Mouse (Mus musculus): ENCODE measurements around the gene Agfg1. TPM values are rescaled to one million over a fixed set of nuclear protein-coding genes. Genes with fewer than 3 reads are reported as not detected.

The Agfg1 gene
- 43.1 and 48.3 TPM in 2 replicates for total RNA-seq (2015)
- 31.5 and 36.2 TPM in 2 replicates for total RNA-seq (2017)

GRCm38 (mm10) chr1:82839296-82839613 is at the start of gene Agfg1:
TSS of gene Agfg1 (plus strand) at chr1:82839483.
- peak; percentile 91 for ATAC-seq (replicated peaks; ENCODE audit: poor library complexity)

- no peak for ATAC-seq (replicated peaks; ENCODE audit: poor library complexity)
These were observed 48.2 kb upstream of the Agfg1 start for GRCm38 (mm10) chr1:82791105-82791504.

- ATAC-seq (replicated peaks; ENCODE audit: poor library complexity), result no peak
These were observed 47.0 kb upstream of the Agfg1 start for GRCm38 (mm10) chr1:82792238-82792637.

- no peak for ATAC-seq (replicated peaks; ENCODE audit: poor library complexity)
These were observed 46.2 kb upstream of the Agfg1 start for GRCm38 (mm10) chr1:82793110-82793509.

- no peak for ATAC-seq (replicated peaks; ENCODE audit: poor library complexity)
These were observed 45.3 kb upstream of the Agfg1 start for GRCm38 (mm10) chr1:82793986-82794385.

- no peak for ATAC-seq (replicated peaks; ENCODE audit: poor library complexity)
These were observed 44.1 kb upstream of the Agfg1 start for GRCm38 (mm10) chr1:82795211-82795610.

- ATAC-seq (replicated peaks; ENCODE audit: poor library complexity), result peak; percentile 57
These were observed 43.4 kb upstream of the Agfg1 start for GRCm38 (mm10) chr1:82795702-82796443.

GRCm38 (mm10) chr1:82797088-82797487 is 42.2 kb upstream of the Agfg1 start:
- peak; percentile 52 for ATAC-seq (replicated peaks; ENCODE audit: poor library complexity)

- peak; percentile 29 for ATAC-seq (replicated peaks; ENCODE audit: poor library complexity)
These were observed 41.0 kb upstream of the Agfg1 start for GRCm38 (mm10) chr1:82798304-82798703.

GRCm38 (mm10) chr1:82798922-82799321 is 40.4 kb upstream of the Agfg1 start:
- peak; percentile 67 for ATAC-seq (replicated peaks; ENCODE audit: poor library complexity)

GRCm38 (mm10) chr1:82801105-82801783 is 38.0 kb upstream of the Agfg1 start:
- no peak for ATAC-seq (replicated peaks; ENCODE audit: poor library complexity)

GRCm38 (mm10) chr1:82803608-82804007 is 35.7 kb upstream of the Agfg1 start:
- ATAC-seq (replicated peaks; ENCODE audit: poor library complexity), result peak; percentile 64

- ATAC-seq (replicated peaks; ENCODE audit: poor library complexity), result no peak
These were observed 35.2 kb upstream of the Agfg1 start for GRCm38 (mm10) chr1:82804059-82804458.

- no peak for ATAC-seq (replicated peaks; ENCODE audit: poor library complexity)
These were observed 32.9 kb upstream of the Agfg1 start for GRCm38 (mm10) chr1:82806391-82806790.

- no peak for ATAC-seq (replicated peaks; ENCODE audit: poor library complexity)
These were observed 32.1 kb upstream of the Agfg1 start for GRCm38 (mm10) chr1:82807206-82807605.

- ATAC-seq (replicated peaks; ENCODE audit: poor library complexity), result no peak
These were observed 30.7 kb upstream of the Agfg1 start for GRCm38 (mm10) chr1:82808564-82808963.

- ATAC-seq (replicated peaks; ENCODE audit: poor library complexity), result no peak
These were observed 27.5 kb upstream of the Agfg1 start for GRCm38 (mm10) chr1:82811766-82812165.

GRCm38 (mm10) chr1:82815941-82816716 is 23.2 kb upstream of the Agfg1 start:
- ATAC-seq (replicated peaks; ENCODE audit: poor library complexity), result peak; percentile 90

- no peak for ATAC-seq (replicated peaks; ENCODE audit: poor library complexity)
These were observed 19.9 kb upstream of the Agfg1 start for GRCm38 (mm10) chr1:82819366-82819765.

- 0 out of 2 replicates have a peak, but pooled peaks have one; percentile 11 for ATAC-seq (replicated peaks; ENCODE audit: poor library complexity)
These were observed 19.1 kb upstream of the Agfg1 start for GRCm38 (mm10) chr1:82820179-82820578.

- no peak for ATAC-seq (replicated peaks; ENCODE audit: poor library complexity)
These were observed 18.6 kb upstream of the Agfg1 start for GRCm38 (mm10) chr1:82820626-82821186.
